Mouse (Mus musculus) hindbrain, embryonic 10.5 days (tissue): ENCODE data around the gene Scn5a. TPM values are rescaled to one million over a fixed set of nuclear protein-coding genes. Genes with fewer than 3 reads are reported as not detected.

Source experiments
- DNase-seq: peaks from one replicate; pipeline ENCODE4 v3.0.0-alpha.2; 2017; ENCODE audit warnings: low spot score
- H3K27ac ChIP-seq: fragments of 300-500 bp; sonication (generic); 2 replicates; pipeline ENCODE4 v1.5.1; 2016; ENCODE audit warnings: mild to moderate bottlenecking, moderate library complexity
- H3K27me3 ChIP-seq: fragments of 300-500 bp; sonication (generic); 2 replicates; pipeline ENCODE4 v1.6.1; 2016; ENCODE audit warnings: mild to moderate bottlenecking; ENCODE audit not compliant: poor library complexity, insufficient read depth, severe bottlenecking
- H3K36me3 ChIP-seq: fragments of 300-500 bp; sonication (generic); 2 replicates; pipeline ENCODE4 v1.6.1; 2016; ENCODE audit warnings: mild to moderate bottlenecking, moderate library complexity
- H3K4me1 ChIP-seq: fragments of 300-500 bp; sonication (generic); replicated peaks from 2 replicates; pipeline ENCODE4 v1.6.1; 2016; ENCODE audit warnings: mild to moderate bottlenecking
- H3K4me3 ChIP-seq: fragments of 300-500 bp; sonication (generic); 2 replicates; pipeline ENCODE4 v1.5.1; 2016; ENCODE audit warnings: mild to moderate bottlenecking, moderate library complexity
- H3K9me3 ChIP-seq: fragments of 300-500 bp; sonication (generic); 2 replicates; pipeline ENCODE4 v1.6.1; 2016; ENCODE audit warnings: mild to moderate bottlenecking, moderate library complexity
- WGBS: fragments of 180-500 bp; shearing (Covaris S2); methylation state at CpG from one replicate; pipeline ENCODE4 v1.1.7; 2016; 5-methylcytosine and 5-hydroxymethylcytosine counted together
- polyA plus RNA-seq: library from polyadenylated mRNA; unstranded; fragments of >200 nt; fragmentation: Nextera tagmentation; extraction: Ambion mirVana; gene quantifications from 2 replicates; pipeline ENCODE4 v1.2.1, GENCODE M21; 2016

The Scn5a gene
- 0.55 and 0.93 TPM in 2 replicates for polyA plus RNA-seq

DNA sequence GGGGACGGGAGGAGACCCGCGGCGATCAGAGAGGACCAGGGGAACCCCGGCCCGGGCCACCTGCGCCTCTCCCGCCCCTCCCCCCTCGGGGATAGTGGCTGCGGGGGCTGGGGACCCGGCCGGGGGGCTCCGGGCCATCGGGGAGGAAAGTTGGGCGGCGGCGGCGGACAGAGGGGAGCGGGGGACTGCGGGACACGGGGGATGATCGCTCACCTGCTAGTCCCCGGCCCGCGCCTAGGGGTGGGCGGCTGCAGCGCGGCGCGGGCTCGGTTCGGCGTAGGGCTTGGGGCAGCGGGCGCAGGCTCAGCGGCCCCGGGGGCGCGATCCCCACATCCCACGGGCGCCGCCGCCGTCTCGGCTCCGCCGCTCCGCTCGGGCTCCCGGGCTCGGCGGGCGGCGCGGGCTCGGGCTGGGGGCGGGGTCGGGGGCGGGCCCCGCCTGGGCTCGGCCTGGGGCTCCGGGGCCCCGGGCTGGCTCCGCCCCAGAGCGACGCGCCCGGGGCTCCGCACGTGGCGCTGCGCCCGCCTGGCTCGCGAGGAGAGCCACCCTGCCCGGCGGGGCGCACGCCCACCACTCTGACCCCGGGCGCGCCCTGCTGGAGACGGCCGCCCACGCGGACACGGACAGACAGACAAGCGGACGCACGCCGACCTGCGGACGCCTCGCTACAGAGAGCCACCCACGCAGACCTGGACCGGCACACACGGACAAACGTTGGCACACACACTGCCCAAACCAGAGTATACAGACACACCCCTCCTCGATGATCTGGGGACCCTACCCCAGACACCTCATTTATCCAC, at the start of gene Scn5a:
Scn5a (minus strand) TSS at position 381 of the 803 bp plus-strand sequence.
- peak; percentile 31 for DNase-seq
- peaks cover 98% of the 10 kb centered on the region for H3K27me3 ChIP-seq
- WGBS = 1% methylated on average over 99 of the region's 99 CpGs
- peak within 1 kb of the TSS; percentile 77 for H3K27ac ChIP-seq
- no peaks in the 10 kb centered on the region for H3K36me3 ChIP-seq
- peak within 1 kb of the TSS; percentile 68 for H3K4me3 ChIP-seq
- peaks cover 23% of the 10 kb centered on the region for H3K4me1 ChIP-seq
- no peaks in the 10 kb centered on the region for H3K9me3 ChIP-seq

DNA sequence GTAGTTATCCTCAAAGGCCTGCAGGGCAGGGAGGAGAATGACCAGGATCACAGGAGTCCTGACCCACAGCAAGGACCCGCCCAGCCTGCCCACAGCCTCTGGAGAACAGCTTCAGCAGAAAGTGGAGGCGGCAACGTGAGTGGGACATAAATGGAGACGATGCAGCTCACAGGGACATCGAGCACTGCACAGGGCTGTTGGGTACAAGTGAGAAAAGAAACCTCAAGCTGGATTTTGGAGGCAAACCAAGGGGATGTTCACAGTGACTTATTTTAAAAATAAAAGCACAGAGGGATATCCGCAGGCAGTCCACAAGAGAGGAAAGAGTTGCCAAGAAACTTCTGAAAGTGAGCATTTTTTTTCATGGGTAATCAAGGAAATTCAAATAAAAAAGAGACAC, 48.4 kb upstream of the Scn5a start:
- 80% methylated on average over 6 of the region's 6 CpGs for WGBS
- Histone ChIP-seq H3K4me3 (no peak overlapping the region), H3K9me3 (no peaks in the 10 kb centered on the region)

DNA sequence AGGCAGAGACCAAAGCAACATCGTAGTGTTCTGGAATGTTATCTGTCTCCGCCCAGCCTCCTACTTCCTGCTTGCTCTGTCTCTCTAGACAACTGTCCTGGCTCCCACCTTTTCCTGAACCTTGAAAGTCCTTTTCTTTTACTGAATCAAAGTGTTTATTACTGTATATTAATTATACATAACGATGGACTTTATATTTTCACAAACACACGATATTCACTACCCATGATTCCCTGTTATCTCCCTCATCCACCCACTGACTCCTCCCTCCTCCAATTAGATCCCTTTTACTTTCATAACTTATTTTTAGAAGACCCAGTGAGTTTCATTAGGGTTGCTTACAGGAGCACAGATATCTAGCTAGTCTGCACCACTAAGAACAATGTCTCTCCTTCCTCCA, 45.3 kb upstream of the Scn5a start:
- H3K27ac ChIP-seq = no peak overlapping the region
- H3K27me3 ChIP-seq = no peaks in the 10 kb centered on the region
- H3K9me3 ChIP-seq = no peaks in the 10 kb centered on the region
- H3K36me3 ChIP-seq = no peaks in the 10 kb centered on the region
- H3K4me1 ChIP-seq = no peaks in the 10 kb centered on the region
- no peak for DNase-seq
- WGBS = 86% methylated on average over 4 of the region's 4 CpGs
- H3K4me3 ChIP-seq = no peak overlapping the region

More for the DNA sequence above, 48.4 kb upstream of the Scn5a start:
- H3K4me1 ChIP-seq = peaks cover 12% of the 10 kb centered on the region
- H3K27me3 ChIP-seq = no peaks in the 10 kb centered on the region
- DNase-seq = no peak
- no peaks in the 10 kb centered on the region for H3K36me3 ChIP-seq
- H3K27ac ChIP-seq = no peak overlapping the region

DNA sequence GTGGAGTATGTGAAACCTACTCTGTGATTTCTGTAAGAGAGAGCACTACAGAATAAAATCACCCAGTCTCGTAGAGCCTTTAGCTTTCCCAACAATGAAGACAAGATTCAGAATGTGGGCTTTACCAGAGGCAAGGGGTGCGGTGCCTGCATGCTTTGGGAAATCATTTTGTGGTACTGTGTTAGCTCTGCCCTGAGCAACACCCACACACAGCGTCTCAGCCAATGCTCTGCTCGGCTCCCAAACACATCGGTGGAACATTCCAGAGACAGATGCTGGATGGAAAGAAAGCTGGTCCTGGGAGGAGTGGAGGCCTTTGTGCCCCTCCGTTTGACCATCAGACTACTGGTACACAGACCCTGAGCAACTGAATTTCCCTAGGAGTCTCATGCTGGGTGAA, 36.0 kb upstream of the Scn5a start:
- WGBS = 81% methylated on average over 6 of the region's 6 CpGs
- H3K27ac ChIP-seq = no peak overlapping the region
- 0 out of 2 replicates have a peak, but pooled peaks cover 12% of the 10 kb centered on the region for H3K4me1 ChIP-seq
- H3K36me3 ChIP-seq = no peaks in the 10 kb centered on the region
- H3K27me3 ChIP-seq = no peaks in the 10 kb centered on the region
- DNase-seq = no peak
- no peak overlapping the region for H3K4me3 ChIP-seq
- H3K9me3 ChIP-seq = no peaks in the 10 kb centered on the region

DNA sequence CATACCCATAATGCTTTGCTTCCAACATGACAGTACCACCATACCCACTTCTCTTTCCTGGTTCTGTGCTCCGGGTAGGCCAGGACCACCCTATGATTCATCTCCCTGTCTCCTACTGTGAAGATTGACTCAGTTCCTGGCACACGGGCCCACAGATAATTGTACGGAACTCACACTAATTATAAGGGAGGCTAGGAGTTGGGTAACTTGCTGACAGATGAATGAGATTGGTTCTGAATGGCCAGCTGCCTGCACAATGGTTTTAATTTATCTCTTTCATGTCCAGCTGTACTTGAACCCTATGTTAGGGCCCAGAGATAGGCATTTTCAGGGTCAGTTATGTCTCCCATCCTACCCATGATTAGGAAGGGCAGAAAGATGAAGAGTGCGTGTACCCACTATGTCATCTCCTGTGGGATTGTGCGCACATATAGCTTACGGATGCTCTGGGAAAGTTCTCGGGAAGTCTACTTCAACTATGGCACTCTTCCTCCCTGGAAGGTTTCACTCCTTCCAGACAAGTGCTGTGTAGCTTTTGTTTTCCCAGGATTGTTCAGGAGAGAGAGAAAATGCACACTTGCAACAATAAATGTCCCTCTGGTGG, 31.8 kb upstream of the Scn5a start:
- WGBS = 89% methylated on average over 7 of the region's 7 CpGs
- H3K27ac ChIP-seq = no peak overlapping the region
- no peak for DNase-seq
- no peaks in the 10 kb centered on the region for H3K27me3 ChIP-seq
- H3K9me3 ChIP-seq = no peaks in the 10 kb centered on the region
- H3K36me3 ChIP-seq = no peaks in the 10 kb centered on the region
- no peak overlapping the region for H3K4me3 ChIP-seq
- 0 out of 2 replicates have a peak, but pooled peaks cover 8% of the 10 kb centered on the region for H3K4me1 ChIP-seq

DNA sequence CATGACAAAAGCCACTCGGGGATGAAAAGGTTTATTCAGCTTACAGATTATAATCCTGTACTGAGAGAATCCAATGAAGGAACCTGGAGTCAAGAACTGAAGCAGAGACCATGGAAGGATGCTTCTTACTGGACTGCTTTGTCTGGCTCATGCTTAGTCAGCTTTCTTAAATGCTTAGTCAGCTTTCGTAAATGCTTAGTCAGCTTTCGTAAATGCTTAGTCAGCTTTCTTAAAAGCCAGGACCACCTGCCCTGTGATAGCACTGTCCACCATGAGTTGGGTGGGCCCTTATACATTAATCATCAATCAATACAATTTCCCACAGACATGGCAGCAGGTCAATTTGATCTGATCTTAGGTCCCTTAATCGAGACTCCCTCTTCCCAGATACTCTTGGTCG, 28.1 kb upstream of the Scn5a start:
- Histone ChIP-seq H3K4me1 (0 out of 2 replicates have a peak, but pooled peaks cover 5% of the 10 kb centered on the region), H3K27ac (no peak overlapping the region), H3K36me3 (no peaks in the 10 kb centered on the region), H3K27me3 (no peaks in the 10 kb centered on the region), H3K4me3 (no peak overlapping the region), H3K9me3 (no peaks in the 10 kb centered on the region)
- DNase-seq = no peak
- WGBS = 94% methylated on average over 5 of the region's 5 CpGs

DNA sequence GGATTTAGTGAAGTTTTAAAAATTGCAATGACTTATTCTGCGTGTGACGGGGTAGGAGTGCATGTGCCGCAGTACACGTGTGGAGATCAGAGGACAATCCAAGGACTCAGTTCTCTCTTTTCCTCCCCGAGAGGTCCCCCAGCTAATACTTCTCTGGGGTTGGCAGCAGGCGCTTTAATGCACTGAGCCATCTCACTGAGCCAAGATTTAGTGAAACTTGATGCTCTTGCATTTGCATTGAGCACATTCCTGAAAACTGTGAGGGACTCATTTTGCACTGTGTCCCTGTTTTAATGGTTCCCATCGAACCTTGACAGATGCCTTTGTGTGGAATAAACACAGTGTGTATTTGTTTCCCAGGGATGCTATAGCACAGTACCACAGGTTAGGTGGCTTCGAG, 25.8 kb upstream of the Scn5a start:
- no peak overlapping the region for H3K4me3 ChIP-seq
- no peaks in the 10 kb centered on the region for H3K9me3 ChIP-seq
- H3K27ac ChIP-seq = no peak overlapping the region
- no peak for DNase-seq
- 76% methylated on average over 8 of the region's 8 CpGs for WGBS
- H3K4me1 ChIP-seq = 0 out of 2 replicates have a peak, but pooled peaks cover 5% of the 10 kb centered on the region
- H3K36me3 ChIP-seq = no peaks in the 10 kb centered on the region
- H3K27me3 ChIP-seq = no peaks in the 10 kb centered on the region

DNA sequence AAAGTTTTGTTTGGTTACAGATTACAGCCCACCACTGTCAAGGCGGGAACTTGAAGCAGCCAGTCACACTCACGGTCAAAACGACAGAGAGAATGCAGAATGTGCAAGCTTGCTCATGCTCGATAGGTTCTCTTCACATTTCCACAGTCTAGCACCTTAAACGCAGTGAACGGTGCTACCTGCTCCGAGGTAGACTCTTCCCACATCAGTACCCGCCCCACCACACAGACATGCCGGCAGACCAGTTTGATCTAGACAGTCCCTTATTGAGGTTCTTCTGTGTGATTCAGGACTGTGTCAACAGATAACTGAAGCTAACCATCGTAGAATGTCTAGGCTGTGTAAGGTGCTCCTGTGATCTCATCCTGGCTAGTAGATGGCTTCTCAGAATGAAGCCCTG, 19.7 kb upstream of the Scn5a start:
- H3K27me3 ChIP-seq = no peaks in the 10 kb centered on the region
- no peak for DNase-seq
- H3K9me3 ChIP-seq = no peaks in the 10 kb centered on the region
- H3K4me1 ChIP-seq = no peaks in the 10 kb centered on the region
- H3K27ac ChIP-seq = no peak overlapping the region
- WGBS = 87% methylated on average over 10 of the region's 10 CpGs
- H3K4me3 ChIP-seq = no peak overlapping the region
- no peaks in the 10 kb centered on the region for H3K36me3 ChIP-seq

DNA sequence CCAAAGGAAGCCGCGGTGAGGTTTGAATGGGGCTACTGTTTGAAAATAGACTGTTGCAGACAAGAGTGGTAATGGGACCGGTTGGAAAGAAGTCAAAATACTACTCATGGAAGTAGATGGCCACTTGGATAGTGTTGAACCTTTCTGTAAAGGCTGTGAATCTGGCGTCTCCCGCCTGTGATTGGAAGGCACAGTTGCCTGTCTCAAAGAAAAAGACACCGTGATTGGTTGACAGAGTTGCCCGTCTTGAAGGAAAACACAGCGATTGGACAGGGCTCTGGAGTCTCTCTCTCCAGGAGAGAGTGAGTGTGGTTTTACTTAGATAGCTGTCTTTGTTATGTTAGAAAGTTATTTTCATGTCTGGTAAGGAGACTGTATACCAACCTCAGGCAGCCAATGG, 18.5 kb upstream of the Scn5a start:
- Histone ChIP-seq H3K4me3 (no peak overlapping the region), H3K4me1 (no peaks in the 10 kb centered on the region), H3K36me3 (no peaks in the 10 kb centered on the region), H3K27ac (no peak overlapping the region), H3K27me3 (no peaks in the 10 kb centered on the region), H3K9me3 (no peaks in the 10 kb centered on the region)
- no peak for DNase-seq
- WGBS = 80% methylated on average over 8 of the region's 8 CpGs

DNA sequence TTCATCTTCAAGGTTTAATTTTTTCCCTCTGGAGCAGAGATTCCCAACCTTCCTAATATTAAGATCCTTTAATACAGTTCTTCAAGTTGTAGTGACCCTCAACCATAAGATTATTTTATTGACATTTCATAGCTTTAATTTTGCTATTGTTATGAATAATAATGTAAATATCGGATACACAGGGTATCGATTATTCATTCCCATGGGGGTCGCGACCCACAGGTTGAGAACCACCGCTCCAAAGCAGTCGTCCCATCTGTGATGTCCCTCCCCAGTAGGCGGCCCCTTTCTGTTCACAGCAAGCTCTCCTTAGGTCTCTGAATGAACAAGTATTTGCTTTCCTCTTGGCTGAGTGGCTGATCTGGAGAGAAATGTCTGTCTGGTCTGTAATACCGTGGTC, 10.8 kb upstream of the Scn5a start:
- Histone ChIP-seq H3K4me1 (peaks cover 17% of the 10 kb centered on the region), H3K4me3 (no peak overlapping the region), H3K27ac (no peak overlapping the region), H3K27me3 (peaks cover 34% of the 10 kb centered on the region), H3K36me3 (no peaks in the 10 kb centered on the region), H3K9me3 (no peaks in the 10 kb centered on the region)
- DNase-seq = no peak
- WGBS = 84% methylated on average over 8 of the region's 8 CpGs

DNA sequence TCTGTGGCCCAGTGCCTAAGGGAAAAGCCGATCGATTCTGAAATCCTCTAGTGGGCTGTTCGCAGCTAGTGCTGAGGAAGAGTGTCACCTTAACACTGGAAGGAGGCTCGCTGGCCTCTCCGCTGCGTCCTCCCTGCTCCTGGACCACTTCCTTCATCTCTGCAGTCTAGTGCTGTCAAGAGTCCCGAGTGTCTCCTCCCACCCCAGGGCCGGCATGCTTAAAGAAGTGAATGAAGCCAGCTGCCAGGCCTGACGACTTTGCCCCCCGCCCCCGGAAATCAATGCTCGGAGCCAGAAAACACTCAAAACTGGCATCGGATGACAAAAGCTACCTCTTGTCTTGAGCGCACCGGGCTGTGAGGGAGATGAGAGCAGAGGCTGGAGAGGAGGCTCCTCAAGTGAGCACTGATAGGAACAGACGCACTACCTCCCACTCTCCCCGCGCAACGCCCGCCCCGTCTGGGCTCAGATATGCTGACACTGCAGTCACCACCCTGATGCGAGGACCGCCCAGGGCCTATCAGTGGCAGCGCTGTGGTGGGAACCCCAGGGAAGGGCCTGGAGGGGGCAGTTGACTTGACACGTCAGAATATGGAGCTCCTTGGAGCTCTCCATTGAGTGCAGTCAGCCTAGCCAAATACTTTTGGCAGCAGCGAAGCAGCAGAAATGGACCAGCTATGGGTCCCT, 10.1 kb upstream of the Scn5a start:
- DNase-seq = no peak
- Histone ChIP-seq H3K4me3 (no peak overlapping the region), H3K9me3 (no peaks in the 10 kb centered on the region), H3K36me3 (no peaks in the 10 kb centered on the region), H3K4me1 (peaks cover 17% of the 10 kb centered on the region), H3K27me3 (peaks cover 41% of the 10 kb centered on the region), H3K27ac (no peak overlapping the region)
- WGBS = 39% methylated on average over 26 of the region's 26 CpGs

DNA sequence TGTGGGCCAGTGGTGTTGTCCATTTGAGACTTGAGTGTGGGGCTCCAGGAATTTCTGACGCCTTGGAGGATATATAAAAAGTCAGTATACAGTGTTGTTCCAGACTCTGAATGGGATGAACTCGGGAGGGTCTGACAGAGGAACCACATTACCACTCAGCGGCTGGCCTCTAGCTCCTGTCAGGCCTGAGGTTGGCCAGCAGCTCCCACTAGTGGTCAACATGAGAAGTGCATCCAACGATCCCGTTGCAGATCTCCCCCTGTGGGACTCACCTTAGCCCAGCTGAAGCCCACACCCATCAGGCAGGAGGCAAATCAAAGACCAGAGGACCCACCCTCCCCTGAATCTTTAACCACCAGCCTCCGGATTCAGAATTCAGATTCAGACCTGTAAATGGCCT, 1.9 kb upstream of the Scn5a start:
- WGBS = 1% methylated on average over 6 of the region's 6 CpGs
- peaks cover 21% of the 10 kb centered on the region for H3K4me1 ChIP-seq
- H3K27ac ChIP-seq = no peak overlapping the region
- H3K36me3 ChIP-seq = no peaks in the 10 kb centered on the region
- H3K9me3 ChIP-seq = no peaks in the 10 kb centered on the region
- H3K4me3 ChIP-seq = no peak overlapping the region
- peak; percentile 83 for DNase-seq
- H3K27me3 ChIP-seq = peaks cover 93% of the 10 kb centered on the region

DNA sequence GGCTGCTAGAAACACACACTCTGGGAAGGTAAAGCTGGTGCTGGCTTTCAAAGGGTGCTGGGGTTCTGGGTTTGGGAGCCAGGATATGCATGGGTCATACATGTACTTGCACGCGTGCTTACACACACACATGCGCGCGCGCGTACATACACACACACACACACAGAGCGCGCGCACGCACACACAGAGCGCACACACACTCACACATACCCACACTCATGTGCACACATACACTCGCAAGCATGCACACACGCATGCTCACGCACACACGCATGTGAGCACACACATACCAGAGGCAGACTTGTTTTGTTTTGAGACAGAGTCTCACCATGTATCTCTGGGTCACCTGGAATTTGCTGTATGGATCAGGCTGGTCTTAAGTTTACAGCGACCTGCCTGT, 1.4 kb upstream of the Scn5a start:
- DNase-seq = no peak
- peaks cover 23% of the 10 kb centered on the region for H3K4me1 ChIP-seq
- no peak overlapping the region for H3K4me3 ChIP-seq
- peaks cover 96% of the 10 kb centered on the region for H3K27me3 ChIP-seq
- H3K9me3 ChIP-seq = no peaks in the 10 kb centered on the region
- WGBS = 91% methylated on average over 17 of the region's 17 CpGs
- no peak overlapping the region for H3K27ac ChIP-seq
- H3K36me3 ChIP-seq = no peaks in the 10 kb centered on the region
